Mouse (Mus musculus) heart, embryonic 12.5 days (tissue): ENCODE data around the gene Cd2. TPM values are rescaled to one million over a fixed set of nuclear protein-coding genes. Genes with fewer than 3 reads are reported as not detected.

Source experiments
- ATAC-seq: fragments of 200-750 bp; cut with Nextera tagmentation; 2 replicates; pipeline ENCODE4 v1.8.0; 2017; ENCODE audit warnings: moderate TSS enrichment, moderate library complexity; ENCODE audit not compliant: insufficient number of reproducible peaks, low FRiP score
- H3K27ac ChIP-seq: fragments of 300-500 bp; sonication (generic); 2 replicates; pipeline ENCODE4 v1.5.1; 2016; ENCODE audit warnings: mild to moderate bottlenecking, moderate library complexity; ENCODE audit not compliant: poor library complexity, severe bottlenecking
- H3K27me3 ChIP-seq: fragments of 300-500 bp; sonication (generic); replicated peaks from 2 replicates; pipeline ENCODE4 v1.6.1; 2016; ENCODE audit warnings: mild to moderate bottlenecking, moderate library complexity
- H3K36me3 ChIP-seq: fragments of 300-500 bp; sonication (generic); 2 replicates; pipeline ENCODE4 v1.6.1; 2016; ENCODE audit warnings: mild to moderate bottlenecking, moderate library complexity
- H3K4me1 ChIP-seq: fragments of 300-500 bp; sonication (generic); replicated peaks from 2 replicates; pipeline ENCODE4 v1.6.1; 2016; ENCODE audit warnings: mild to moderate bottlenecking
- H3K4me2 ChIP-seq: fragments of 300-500 bp; sonication (generic); 2 replicates; pipeline ENCODE4 v1.6.1; 2016; ENCODE audit warnings: mild to moderate bottlenecking, moderate library complexity
- H3K4me3 ChIP-seq: fragments of 300-500 bp; sonication (generic); 2 replicates; pipeline ENCODE4 v1.5.1; 2016; ENCODE audit warnings: mild to moderate bottlenecking
- H3K9ac ChIP-seq: fragments of 300-500 bp; sonication (generic); 2 replicates; pipeline ENCODE4 v1.6.1; 2016; ENCODE audit warnings: mild to moderate bottlenecking, moderate library complexity
- H3K9me3 ChIP-seq: fragments of 300-500 bp; sonication (generic); replicated peaks from 2 replicates; pipeline ENCODE4 v1.6.1; 2016; ENCODE audit warnings: mild to moderate bottlenecking, moderate library complexity
- WGBS: fragments of 180-500 bp; shearing (Covaris S2); methylation state at CpG from one replicate; pipeline ENCODE4 v1.1.7; 2016; 5-methylcytosine and 5-hydroxymethylcytosine counted together
- polyA plus RNA-seq: library from polyadenylated mRNA; unstranded; fragments of >200 nt; fragmentation: Nextera tagmentation; extraction: Ambion mirVana; gene quantifications from 2 replicates; pipeline ENCODE4 v1.2.1, GENCODE M21; 2016

The Cd2 gene
- not detected in 2 replicates for polyA plus RNA-seq

GRCm38 (mm10) chr3:101287911-101288311 is at the start of gene Cd2:
Gene Cd2 (minus strand): TSS chr3:101287939.
- WGBS: 9% methylated on average over 4 of the region's 4 CpGs
- no peak within 1 kb of the TSS for H3K4me2 ChIP-seq
- no peaks in the 10 kb centered on the region for H3K4me1 ChIP-seq
- no peaks in the 10 kb centered on the region for H3K36me3 ChIP-seq
- ATAC-seq: no peak
- no peaks in the 10 kb centered on the region for H3K9me3 ChIP-seq
- H3K9ac ChIP-seq: no peak within 1 kb of the TSS
- no peak within 1 kb of the TSS for H3K27ac ChIP-seq
- H3K27me3 ChIP-seq: no peaks in the 10 kb centered on the region
- no peak within 1 kb of the TSS for H3K4me3 ChIP-seq

- H3K9me3 ChIP-seq: peaks cover 4% of the 10 kb centered on the region
- no peak overlapping the region for H3K4me3 ChIP-seq
- H3K27me3 ChIP-seq: no peaks in the 10 kb centered on the region
- ATAC-seq: no peak
- H3K9ac ChIP-seq: no peak overlapping the region
- 83% methylated on average over 7 of the region's 7 CpGs for WGBS
- H3K4me1 ChIP-seq: peaks cover 6% of the 10 kb centered on the region
- H3K4me2 ChIP-seq: no peak overlapping the region
- H3K27ac ChIP-seq: no peak overlapping the region
- no peaks in the 10 kb centered on the region for H3K36me3 ChIP-seq
These were observed 40.9 kb upstream of the Cd2 start for GRCm38 (mm10) chr3:101328617-101329016.

- Histone ChIP-seq H3K9ac (no peak overlapping the region), H3K27me3 (no peaks in the 10 kb centered on the region), H3K9me3 (peaks cover 4% of the 10 kb centered on the region), H3K4me3 (no peak overlapping the region), H3K36me3 (no peaks in the 10 kb centered on the region), H3K27ac (no peak overlapping the region), H3K4me1 (peaks cover 6% of the 10 kb centered on the region), H3K4me2 (no peak overlapping the region)
- WGBS: 71% methylated on average over 2 of the region's 2 CpGs
- no peak for ATAC-seq
These were observed 39.5 kb upstream of the Cd2 start for GRCm38 (mm10) chr3:101327248-101327647.

GRCm38 (mm10) chr3:101322437-101322836 is 34.7 kb upstream of the Cd2 start:
- ATAC-seq: no peak
- H3K9me3 ChIP-seq: no peaks in the 10 kb centered on the region; the same call in 1 of the 2 replicates
- no peaks in the 10 kb centered on the region for H3K36me3 ChIP-seq
- H3K9ac ChIP-seq: no peak overlapping the region
- H3K27me3 ChIP-seq: no peaks in the 10 kb centered on the region
- peaks cover 5% of the 10 kb centered on the region for H3K4me1 ChIP-seq
- WGBS: 58% methylated on average over 10 of the region's 10 CpGs
- no peak overlapping the region for H3K4me2 ChIP-seq
- no peak overlapping the region for H3K27ac ChIP-seq
- H3K4me3 ChIP-seq: no peak overlapping the region

GRCm38 (mm10) chr3:101320874-101321273 is 33.1 kb upstream of the Cd2 start:
- H3K36me3 ChIP-seq: no peaks in the 10 kb centered on the region
- no peaks in the 10 kb centered on the region for H3K4me1 ChIP-seq
- H3K27me3 ChIP-seq: no peaks in the 10 kb centered on the region
- no peak overlapping the region for H3K4me2 ChIP-seq
- WGBS: 70% methylated on average over 7 of the region's 7 CpGs
- no peak overlapping the region for H3K27ac ChIP-seq
- no peak overlapping the region for H3K4me3 ChIP-seq
- H3K9ac ChIP-seq: no peak overlapping the region
- no peak for ATAC-seq
- no peaks in the 10 kb centered on the region; the same call in 1 of the 2 replicates for H3K9me3 ChIP-seq

GRCm38 (mm10) chr3:101318516-101319170 is 30.9 kb upstream of the Cd2 start:
- H3K9me3 ChIP-seq: no peaks in the 10 kb centered on the region; the same call in 1 of the 2 replicates
- H3K4me2 ChIP-seq: no peak overlapping the region
- ATAC-seq: no peak
- no peak overlapping the region for H3K27ac ChIP-seq
- no peaks in the 10 kb centered on the region for H3K27me3 ChIP-seq
- no peak overlapping the region for H3K4me3 ChIP-seq
- no peak overlapping the region for H3K9ac ChIP-seq
- H3K4me1 ChIP-seq: no peaks in the 10 kb centered on the region
- no peaks in the 10 kb centered on the region for H3K36me3 ChIP-seq
- WGBS: 82% methylated on average over 6 of the region's 6 CpGs

- ATAC-seq: no peak
- no peaks in the 10 kb centered on the region for H3K4me1 ChIP-seq
- H3K36me3 ChIP-seq: no peaks in the 10 kb centered on the region
- no peaks in the 10 kb centered on the region; the same call in 1 of the 2 replicates for H3K9me3 ChIP-seq
- WGBS: 69% methylated on average over 6 of the region's 6 CpGs
- no peaks in the 10 kb centered on the region for H3K27me3 ChIP-seq
- H3K9ac ChIP-seq: no peak overlapping the region
- no peak overlapping the region for H3K4me2 ChIP-seq
- no peak overlapping the region for H3K4me3 ChIP-seq
- H3K27ac ChIP-seq: no peak overlapping the region
These were observed 30.4 kb upstream of the Cd2 start for GRCm38 (mm10) chr3:101318115-101318514.

- ATAC-seq: no peak
- Histone ChIP-seq H3K9ac (no peak overlapping the region), H3K4me3 (no peak overlapping the region), H3K4me1 (peaks cover 6% of the 10 kb centered on the region; the same call in 1 of the 2 replicates), H3K27ac (no peak overlapping the region), H3K9me3 (no peaks in the 10 kb centered on the region; the same call in 1 of the 2 replicates), H3K27me3 (no peaks in the 10 kb centered on the region), H3K4me2 (no peak overlapping the region), H3K36me3 (no peaks in the 10 kb centered on the region)
- 65% methylated on average over 6 of the region's 6 CpGs for WGBS
These were observed 27.2 kb upstream of the Cd2 start for GRCm38 (mm10) chr3:101314954-101315353.

GRCm38 (mm10) chr3:101313266-101314051 is 25.7 kb upstream of the Cd2 start:
- H3K4me2 ChIP-seq: no peak overlapping the region
- no peaks in the 10 kb centered on the region for H3K27me3 ChIP-seq
- H3K4me1 ChIP-seq: peaks cover 6% of the 10 kb centered on the region; the same call in 1 of the 2 replicates
- no peak overlapping the region for H3K4me3 ChIP-seq
- no peaks in the 10 kb centered on the region for H3K36me3 ChIP-seq
- H3K9me3 ChIP-seq: no peaks in the 10 kb centered on the region; the same call in 1 of the 2 replicates
- H3K27ac ChIP-seq: no peak overlapping the region
- ATAC-seq: no peak
- 81% methylated on average over 8 of the region's 8 CpGs for WGBS
- no peak overlapping the region for H3K9ac ChIP-seq

GRCm38 (mm10) chr3:101310977-101311376 is 23.2 kb upstream of the Cd2 start:
- ATAC-seq: no peak
- H3K4me1 ChIP-seq: peaks cover 6% of the 10 kb centered on the region; the same call in 1 of the 2 replicates
- H3K4me2 ChIP-seq: no peak overlapping the region
- no peak overlapping the region for H3K4me3 ChIP-seq
- no peaks in the 10 kb centered on the region for H3K9me3 ChIP-seq
- 45% methylated on average over 9 of the region's 9 CpGs for WGBS
- no peak overlapping the region for H3K27ac ChIP-seq
- no peaks in the 10 kb centered on the region for H3K36me3 ChIP-seq
- no peaks in the 10 kb centered on the region for H3K27me3 ChIP-seq
- H3K9ac ChIP-seq: 0 out of 2 replicates have a peak overlapping the region, but pooled peaks have one; percentile 18

GRCm38 (mm10) chr3:101309626-101310025 is 21.9 kb upstream of the Cd2 start:
- Histone ChIP-seq H3K27me3 (no peaks in the 10 kb centered on the region), H3K4me2 (no peak overlapping the region), H3K27ac (no peak overlapping the region), H3K4me3 (no peak overlapping the region), H3K9me3 (no peaks in the 10 kb centered on the region), H3K9ac (no peak overlapping the region), H3K36me3 (no peaks in the 10 kb centered on the region), H3K4me1 (peaks cover 6% of the 10 kb centered on the region; the same call in 1 of the 2 replicates)
- WGBS: 72% methylated on average over 3 of the region's 3 CpGs
- ATAC-seq: no peak
